Mouse (Mus musculus) ES-E14 (cell line): ENCODE measurements around the gene Csnk1g2.

ENCODE experiments used
- CHD2 ChIP-seq: IDR thresholded peaks from 2 replicates; pipeline ENCODE4 v1.6.1; 2014; ENCODE audit warnings: mild to moderate bottlenecking, low read depth, low read length, inconsistent platforms
- HCFC1 ChIP-seq: IDR thresholded peaks from 2 replicates; pipeline ENCODE4 v1.6.1; 2012; ENCODE audit warnings: low read length, inconsistent platforms, borderline replicate concordance; ENCODE audit not compliant: insufficient read depth
- MAFK ChIP-seq: IDR thresholded peaks from 2 replicates; pipeline ENCODE4 v1.6.1; 2014; ENCODE audit warnings: mild to moderate bottlenecking, low read depth, low read length, inconsistent platforms; ENCODE audit not compliant: insufficient read depth
- ZC3H11A ChIP-seq: IDR thresholded peaks from 2 replicates; pipeline ENCODE4 v1.6.1; 2012; ENCODE audit warnings: low read depth, mild to moderate bottlenecking, inconsistent platforms, low read length, borderline replicate concordance

- TF ChIP-seq MAFK (no peak), CHD2 (no peak), HCFC1 (no peak), ZC3H11A (no peak)
Measured at GRCm38 (mm10) chr10:80604001-80604509, 18.6 kb upstream of the Csnk1g2 start.
